Comparison of ENCODE assay signal across 24 mouse cellular contexts in genomic region chr8:25385186-25385585, GRCm38 (mm10).
DNase-seq lines count a peak whose midpoint lies in the region; ATAC-seq lines count a peak whose summit lies in the region.
"Had no signal": no experiment of that assay in that cellular context is flagged by ENCODE, and none has a peak within 500 bp of the region (broad histone marks: within the 10 kb centered on the region; RNA-seq: fewer than 3 reads in every experiment).

No protein-coding gene starts in this region.

- no peak for ATAC-seq in hindbrain, embryonic 16.5 days
- ATAC-seq in hindbrain, embryonic 13.5 days (ENCODE audit: low FRiP score) = no peak
- ATAC-seq: activated CD4-positive, CD25-positive, alpha-beta regulatory T cell, adult 4 months; forebrain, embryonic 15.5 days; intestine, embryonic 15.5 days; liver, embryonic 12.5 days had no signal

- H3K27me3 ChIP-seq in hindbrain, embryonic 16.5 days (replicated peaks; ENCODE audit: control insufficient read depth, insufficient read depth, low read length) = no peaks in the 10 kb centered on the region
- H3K27me3 ChIP-seq in hindbrain, embryonic 13.5 days = no peaks in the 10 kb centered on the region
- H3K27me3 ChIP-seq: forebrain, embryonic 15.5 days; hindbrain, embryonic 12.5 days; intestine, embryonic 15.5 days; liver, embryonic 12.5 days had no signal

- 40% methylated on average over 5 of the region's 5 CpGs for WGBS in hindbrain, embryonic 16.5 days
- WGBS in hindbrain, embryonic 13.5 days = 53% methylated on average over 5 of the region's 5 CpGs

- peaks cover 18% of the 10 kb centered on the region for H3K4me1 ChIP-seq in hindbrain, embryonic 16.5 days (ENCODE audit: control insufficient read depth, insufficient read depth, low read depth, low read length)
- peaks cover 22% of the 10 kb centered on the region for H3K4me1 ChIP-seq in hindbrain, embryonic 13.5 days (replicated peaks)
- H3K4me1 ChIP-seq: intestine, embryonic 15.5 days; liver, embryonic 12.5 days had no signal

- no peaks in the 10 kb centered on the region for H3K9me3 ChIP-seq in hindbrain, embryonic 16.5 days (ENCODE audit: control insufficient read depth, low read length)
- peaks cover 2% of the 10 kb centered on the region; the same call in 1 of the 2 replicates for H3K9me3 ChIP-seq in hindbrain, embryonic 13.5 days
- H3K9me3 ChIP-seq: forebrain, embryonic 15.5 days; hindbrain, embryonic 12.5 days; intestine, embryonic 15.5 days; liver, embryonic 12.5 days had no signal

- no peak overlapping the region for H3K4me2 ChIP-seq in hindbrain, embryonic 16.5 days (ENCODE audit: low read length)
- no peak overlapping the region for H3K4me2 ChIP-seq in hindbrain, embryonic 13.5 days
- H3K4me2 ChIP-seq: forebrain, embryonic 15.5 days; hindbrain, embryonic 12.5 days; intestine, embryonic 15.5 days; liver, embryonic 12.5 days; midbrain, embryonic 11.5 days had no signal

- H3K9ac ChIP-seq in hindbrain, embryonic 16.5 days (ENCODE audit: low read depth, low read length) = no peak overlapping the region
- H3K9ac ChIP-seq in hindbrain, embryonic 13.5 days = no peak overlapping the region
- H3K9ac ChIP-seq: forebrain, embryonic 15.5 days; hindbrain, embryonic 12.5 days; intestine, embryonic 15.5 days; liver, embryonic 12.5 days had no signal

- DNase-seq in left cerebral cortex, postnatal 25 days (ENCODE audit: low spot score in 2 of 2) = peak; percentile 17 to 46
- no peak for DNase-seq in left cerebral cortex, adult 8-10 months (ENCODE audit: low spot score in 2 of 2)
- DNase-seq in 3T3-L1 (ENCODE audit: low read depth, low spot score) = peak; percentile 56
- DNase-seq in brain, adult 2 months (ENCODE audit: low read depth, low spot score) = peak; percentile 51
- DNase-seq in kidney, postnatal 4 days = no peak
- no peak for DNase-seq in lung, postnatal 10 days
- DNase-seq: adrenal gland, adult 8-10 months; cerebellum, adult 9-10 months; gastrocnemius, postnatal 36 days; heart, adult 2 months; kidney, adult 8-10 months; kidney, postnatal 14 days; lung, adult 18-20 months; lung, postnatal 14 days; thymus, adult 18-20 months; thymus, postnatal 36 days had no signal

- H3K4me3 ChIP-seq in hindbrain, embryonic 16.5 days (ENCODE audit: low read length) = no peak overlapping the region
- no peak overlapping the region for H3K4me3 ChIP-seq in hindbrain, embryonic 13.5 days
- H3K4me3 ChIP-seq: forebrain, embryonic 15.5 days; heart, adult 2 months; hindbrain, embryonic 12.5 days; intestine, embryonic 15.5 days; liver, embryonic 12.5 days had no signal

- no peaks in the 10 kb centered on the region for H3K36me3 ChIP-seq in hindbrain, embryonic 16.5 days (ENCODE audit: control insufficient read depth, insufficient read depth, low read length)
- H3K36me3 ChIP-seq in hindbrain, embryonic 13.5 days = no peaks in the 10 kb centered on the region
- H3K36me3 ChIP-seq: forebrain, embryonic 15.5 days; hindbrain, embryonic 12.5 days; intestine, embryonic 15.5 days; liver, embryonic 12.5 days had no signal

- intact Hi-C loops in left cerebral cortex, postnatal 25 days (cut with DNase I) = no loop called here

- H3K27ac ChIP-seq in hindbrain, embryonic 16.5 days (ENCODE audit: low read depth, low read length) = peak overlapping the region; percentile 29; the same call in 1 of the 2 replicates
- H3K27ac ChIP-seq in hindbrain, embryonic 13.5 days = no peak overlapping the region
- H3K27ac ChIP-seq: forebrain, embryonic 15.5 days; heart, adult 2 months; hindbrain, embryonic 12.5 days; intestine, embryonic 15.5 days; liver, embryonic 12.5 days had no signal

Comparison
In these comparisons a context has a peak if more than half of its experiments do, and no peak if none do; other contexts are left out.
1. DNase-seq: peak in left cerebral cortex, postnatal 25 days (2 of 2), 3T3-L1 (single experiment) and brain, adult 2 months (single experiment); none in left cerebral cortex, adult 8-10 months (0 of 2), kidney, postnatal 4 days (0 of 2) and lung, postnatal 10 days (single experiment).